12 mouse cellular contexts compared by ENCODE assay signal in genomic region chr13:24617076-24617798, GRCm38 (mm10). TPM values are rescaled to one million over a fixed set of nuclear protein-coding genes. Genes with fewer than 3 reads are reported as not detected.
A peak's percentile ranks its signal among the peaks of the same experiment; 100 is the strongest.
DNase-seq lines count a peak whose midpoint lies in the region; ATAC-seq and TF ChIP-seq lines count a peak whose summit lies in the region.
"Had no signal": no experiment of that assay in that cellular context is flagged by ENCODE, and none has a peak within 500 bp of the region (broad histone marks: within the 10 kb centered on the region; RNA-seq: fewer than 3 reads in every experiment).

No protein-coding gene starts in this region.

- H3K4me1 ChIP-seq in intestine, embryonic 16.5 days (ENCODE audit: control insufficient read depth, insufficient read depth, low read length): peaks cover 9% of the 10 kb centered on the region; the same call in 1 of the 2 replicates
- no peaks in the 10 kb centered on the region for H3K4me1 ChIP-seq in intestine, postnatal 0 days (replicated peaks; ENCODE audit: control insufficient read depth, insufficient read depth, low read length)
- peaks cover 18% of the 10 kb centered on the region for H3K4me1 ChIP-seq in midbrain, embryonic 10.5 days
- H3K4me1 ChIP-seq in midbrain, embryonic 16.5 days (ENCODE audit: control insufficient read depth, insufficient read depth, low read length): peaks cover 8% of the 10 kb centered on the region
- peaks cover 8% of the 10 kb centered on the region for H3K4me1 ChIP-seq in hindbrain, embryonic 12.5 days
- peaks cover 11% of the 10 kb centered on the region for H3K4me1 ChIP-seq in olfactory bulb, adult 2 months (ENCODE audit: control insufficient read depth, insufficient read depth, low read length)

- H3K9ac ChIP-seq in intestine, embryonic 16.5 days (ENCODE audit: low read depth, low read length): no peak overlapping the region
- H3K9ac ChIP-seq in intestine, postnatal 0 days (ENCODE audit: low read depth, low read length): no peak overlapping the region
- no peak overlapping the region for H3K9ac ChIP-seq in midbrain, embryonic 16.5 days (ENCODE audit: low read depth, low read length)
- no peak overlapping the region for H3K9ac ChIP-seq in hindbrain, embryonic 12.5 days
- H3K9ac ChIP-seq: embryonic facial prominence, embryonic 12.5 days had no signal

- no peak for DNase-seq in midbrain, embryonic 10.5 days (ENCODE audit: low spot score)
- DNase-seq in Muller cell, postnatal 12 days (ENCODE audit: inconsistent ontology term): no peak
- DNase-seq: cerebellum, adult 9-10 months; kidney, postnatal 36 days; lung, adult 2 months; retina, postnatal 1 day had no signal

- TF ChIP-seq POLR2A in olfactory bulb, adult 2 months (IDR thresholded peaks at IDR 0.05; ENCODE audit: insufficient read depth, low read depth, low read length): no peak

- no peaks in the 10 kb centered on the region for H3K27me3 ChIP-seq in intestine, embryonic 16.5 days (replicated peaks; ENCODE audit: control insufficient read depth, insufficient read depth, low read length)
- no peaks in the 10 kb centered on the region for H3K27me3 ChIP-seq in intestine, postnatal 0 days (replicated peaks; ENCODE audit: control insufficient read depth, insufficient read depth, low read length)
- H3K27me3 ChIP-seq in midbrain, embryonic 10.5 days (ENCODE audit: low read depth, poor library complexity, severe bottlenecking): no peaks in the 10 kb centered on the region
- no peaks in the 10 kb centered on the region for H3K27me3 ChIP-seq in midbrain, embryonic 16.5 days (ENCODE audit: control insufficient read depth, insufficient read depth, low read depth, low read length)
- no peaks in the 10 kb centered on the region for H3K27me3 ChIP-seq in hindbrain, embryonic 12.5 days
- H3K27me3 ChIP-seq: embryonic facial prominence, embryonic 12.5 days had no signal

- no peak overlapping the region for H3K4me3 ChIP-seq in intestine, embryonic 16.5 days (ENCODE audit: low read length)
- no peak overlapping the region for H3K4me3 ChIP-seq in intestine, postnatal 0 days (ENCODE audit: low read depth, low read length)
- H3K4me3 ChIP-seq in midbrain, embryonic 10.5 days: no peak overlapping the region
- no peak overlapping the region for H3K4me3 ChIP-seq in midbrain, embryonic 16.5 days (ENCODE audit: low read depth, low read length)
- H3K4me3 ChIP-seq in hindbrain, embryonic 12.5 days: no peak overlapping the region
- no peak overlapping the region for H3K4me3 ChIP-seq in olfactory bulb, adult 2 months (ENCODE audit: insufficient read depth, low read depth, low read length)
- H3K4me3 ChIP-seq: embryonic facial prominence, embryonic 12.5 days had no signal

- no peak overlapping the region for H3K4me2 ChIP-seq in intestine, embryonic 16.5 days (ENCODE audit: low read depth, low read length)
- H3K4me2 ChIP-seq in intestine, postnatal 0 days (replicated peaks; ENCODE audit: low read depth): no peak overlapping the region
- H3K4me2 ChIP-seq in midbrain, embryonic 16.5 days (ENCODE audit: low read length): no peak overlapping the region
- no peak overlapping the region for H3K4me2 ChIP-seq in hindbrain, embryonic 12.5 days (replicated peaks)
- H3K4me2 ChIP-seq: embryonic facial prominence, embryonic 12.5 days had no signal

- H3K36me3 ChIP-seq in intestine, embryonic 16.5 days (ENCODE audit: control insufficient read depth, insufficient read depth, low read length): no peaks in the 10 kb centered on the region
- H3K36me3 ChIP-seq in intestine, postnatal 0 days (ENCODE audit: control insufficient read depth, insufficient read depth): no peaks in the 10 kb centered on the region
- H3K36me3 ChIP-seq in midbrain, embryonic 10.5 days: no peaks in the 10 kb centered on the region
- H3K36me3 ChIP-seq in midbrain, embryonic 16.5 days (ENCODE audit: control insufficient read depth, insufficient read depth, low read length): no peaks in the 10 kb centered on the region
- H3K36me3 ChIP-seq in hindbrain, embryonic 12.5 days: no peaks in the 10 kb centered on the region
- H3K36me3 ChIP-seq: embryonic facial prominence, embryonic 12.5 days had no signal

- TF ChIP-seq CTCF in intestine, postnatal 0 days (IDR thresholded peaks at IDR 0.05; ENCODE audit: low read depth): no peak
- TF ChIP-seq CTCF in olfactory bulb, adult 2 months (IDR thresholded peaks at IDR 0.05; ENCODE audit: insufficient read depth, low read depth, low read length): no peak

- no peak for ATAC-seq in intestine, embryonic 16.5 days
- ATAC-seq in intestine, postnatal 0 days: no peak
- no peak for ATAC-seq in midbrain, embryonic 16.5 days
- ATAC-seq in hindbrain, embryonic 12.5 days (ENCODE audit: low FRiP score): no peak

- no peaks in the 10 kb centered on the region for H3K9me3 ChIP-seq in intestine, embryonic 16.5 days (ENCODE audit: control insufficient read depth, low read length)
- H3K9me3 ChIP-seq in intestine, postnatal 0 days (ENCODE audit: control insufficient read depth): no peaks in the 10 kb centered on the region
- H3K9me3 ChIP-seq in midbrain, embryonic 10.5 days (replicated peaks): no peaks in the 10 kb centered on the region
- no peaks in the 10 kb centered on the region for H3K9me3 ChIP-seq in midbrain, embryonic 16.5 days (replicated peaks; ENCODE audit: control insufficient read depth, low read length, poor library complexity, severe bottlenecking)
- H3K9me3 ChIP-seq in hindbrain, embryonic 12.5 days (replicated peaks): no peaks in the 10 kb centered on the region
- H3K9me3 ChIP-seq: embryonic facial prominence, embryonic 12.5 days had no signal

- peak overlapping the region; percentile 45 for H3K27ac ChIP-seq in intestine, embryonic 16.5 days (ENCODE audit: low read length)
- H3K27ac ChIP-seq in intestine, postnatal 0 days (ENCODE audit: low read depth, low read length): no peak overlapping the region
- peak overlapping the region; percentile 52; the same call in 1 of the 2 replicates for H3K27ac ChIP-seq in midbrain, embryonic 10.5 days (replicated peaks)
- no peak overlapping the region for H3K27ac ChIP-seq in midbrain, embryonic 16.5 days (ENCODE audit: low read length)
- H3K27ac ChIP-seq in hindbrain, embryonic 12.5 days: peak overlapping the region; percentile 12; the same call in 1 of the 2 replicates
- 0 out of 2 replicates have a peak overlapping the region, but pooled peaks have one; percentile 12 for H3K27ac ChIP-seq in olfactory bulb, adult 2 months (ENCODE audit: insufficient read depth, low read depth, low read length)
- H3K27ac ChIP-seq: embryonic facial prominence, embryonic 12.5 days had no signal

- WGBS in intestine, embryonic 16.5 days: 56% methylated on average over 6 of the region's 6 CpGs
- 60% methylated on average over 6 of the region's 6 CpGs for whole genome bisulfite sequencing in intestine, postnatal 0 days
- 72% methylated on average over 6 of the region's 6 CpGs for WGBS in midbrain, embryonic 10.5 days
- 51% methylated on average over 6 of the region's 6 CpGs for WGBS in midbrain, embryonic 16.5 days
- WGBS in hindbrain, embryonic 12.5 days: 53% methylated on average over 6 of the region's 6 CpGs
- 52% methylated on average over 6 of the region's 6 CpGs for WGBS in olfactory bulb, adult 2 months

RNA-seq across cellular contexts. Expression of gene Ripor2, which starts 35.2 kb away (rescaled TPM):
- 1.5 and 1.7 TPM in 2 replicates for polyA plus RNA-seq in intestine, embryonic 16.5 days (2015; fragmentation: Nextera tagmentation; extraction: Ambion mirVana)
- polyA plus RNA-seq in intestine, postnatal 0 days (2015; fragmentation: Nextera tagmentation; extraction: Ambion mirVana): 0.70 and 0.80 TPM in 2 replicates
- 3.5 and 6.6 TPM in 2 replicates for polyA plus RNA-seq in midbrain, embryonic 10.5 days (2016; fragmentation: Nextera tagmentation; extraction: Ambion mirVana)
- 31.8 and 33.8 TPM in 2 replicates for polyA plus RNA-seq in midbrain, embryonic 16.5 days (2015; fragmentation: Nextera tagmentation; extraction: Ambion mirVana)
- 16.3 and 22.3 TPM in 2 replicates for polyA plus RNA-seq in hindbrain, embryonic 12.5 days (2016; fragmentation: Nextera tagmentation; extraction: Ambion mirVana)
- polyA plus RNA-seq in olfactory bulb, adult 2 months (2012; ENCODE audit: insufficient read depth, insufficient read length, low replicate concordance, missing spikeins): not detected in 2 replicates

Comparison
In these comparisons a context has a peak if more than half of its experiments do, and no peak if none do; other contexts are left out.
1. H3K27ac ChIP-seq: peak in intestine, embryonic 16.5 days (single experiment), midbrain, embryonic 10.5 days (single experiment), hindbrain, embryonic 12.5 days (single experiment) and olfactory bulb, adult 2 months (single experiment); none in intestine, postnatal 0 days (single experiment) and midbrain, embryonic 16.5 days (single experiment).